Mouse (Mus musculus) right cerebral cortex, postnatal 25 days (tissue): ENCODE measurements at regions not wholly inside any gene's neighbourhood (a gene's known extent, or its start where the extent isn't known, plus 50 kb on each side); places are given as distances from the start of the nearest gene placed in this dataset.

Experiments
- DNase-seq: peaks from one replicate; pipeline ENCODE4 v3.0.0; 2022

DNA sequence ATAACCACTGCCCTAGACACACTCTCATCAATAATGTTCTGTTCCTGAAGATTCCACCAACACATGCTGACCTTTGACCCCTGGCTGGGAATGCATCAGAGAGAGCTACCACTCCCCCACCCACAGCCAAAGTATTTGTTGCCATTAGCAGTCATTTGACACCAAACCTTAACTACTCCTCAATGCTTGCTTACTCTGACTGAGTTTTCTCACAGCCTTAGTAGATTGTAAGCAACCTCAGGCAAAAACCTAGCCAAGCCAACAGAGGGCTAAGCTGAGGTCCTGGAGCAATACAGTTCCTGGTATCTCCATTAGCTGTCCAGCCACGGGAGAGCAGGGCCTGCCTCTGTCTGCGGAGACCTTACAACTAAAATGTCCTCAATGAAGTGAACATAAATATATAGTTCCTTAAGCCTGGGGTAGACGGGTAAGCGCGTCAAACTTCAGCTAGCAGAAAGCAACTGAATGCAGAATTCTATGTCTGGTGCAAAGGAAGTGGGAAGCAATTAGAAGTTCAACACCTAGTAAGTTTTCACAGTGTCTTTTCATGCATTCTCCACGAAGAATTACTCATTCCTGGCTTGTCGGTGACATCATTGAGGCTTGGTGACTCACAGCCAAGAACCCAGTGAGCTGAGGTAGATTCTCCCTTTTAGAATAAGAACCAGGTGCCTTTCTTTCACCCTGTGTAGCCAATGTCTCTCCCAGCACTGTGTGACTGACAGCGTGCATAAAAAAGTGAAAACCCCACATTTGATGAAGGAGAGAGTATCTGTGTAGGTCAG is 113.6 kb upstream of the Nebl start:
- DNase-seq, result peak; percentile 24

DNA sequence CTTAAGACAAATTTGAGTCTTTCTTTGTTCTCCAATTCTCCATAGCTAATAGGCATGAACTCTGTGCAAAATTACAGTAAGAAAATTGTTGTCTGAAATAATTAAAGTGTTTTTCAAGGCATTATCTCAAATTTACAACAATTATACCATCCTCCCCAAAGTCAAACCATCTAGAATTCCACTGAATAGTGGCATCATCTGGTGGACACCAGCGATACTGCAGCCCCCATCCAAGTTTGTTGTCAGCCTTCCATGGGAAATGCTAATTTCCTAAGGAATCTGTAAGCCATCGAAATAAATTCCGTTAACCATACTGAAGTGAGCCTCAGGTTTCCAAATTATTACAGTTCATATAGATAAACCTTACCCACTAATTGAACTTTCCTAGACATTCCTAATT is 110.7 kb upstream of the Nebl start:
- DNase-seq, result peak; percentile 37

DNA sequence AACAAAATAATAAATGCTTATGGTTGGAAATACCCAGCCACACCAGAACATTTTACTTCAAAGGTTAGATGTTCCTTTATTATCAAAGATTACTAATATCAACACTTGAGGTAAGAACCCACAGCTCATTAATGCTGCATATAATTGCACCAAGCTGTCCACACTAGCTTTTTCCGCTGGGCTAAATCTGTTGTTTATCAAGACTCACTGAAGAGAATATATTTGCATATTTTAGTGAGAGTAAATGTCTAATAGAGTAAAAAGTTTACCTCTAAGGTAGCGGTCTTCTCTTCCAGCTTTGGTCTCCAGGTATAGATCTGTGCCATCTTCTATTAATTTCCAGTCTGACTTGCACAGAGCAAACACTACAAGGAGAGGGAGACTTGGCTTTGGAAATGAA is 110.3 kb upstream of the Nebl start:
- no peak for DNase-seq

DNA sequence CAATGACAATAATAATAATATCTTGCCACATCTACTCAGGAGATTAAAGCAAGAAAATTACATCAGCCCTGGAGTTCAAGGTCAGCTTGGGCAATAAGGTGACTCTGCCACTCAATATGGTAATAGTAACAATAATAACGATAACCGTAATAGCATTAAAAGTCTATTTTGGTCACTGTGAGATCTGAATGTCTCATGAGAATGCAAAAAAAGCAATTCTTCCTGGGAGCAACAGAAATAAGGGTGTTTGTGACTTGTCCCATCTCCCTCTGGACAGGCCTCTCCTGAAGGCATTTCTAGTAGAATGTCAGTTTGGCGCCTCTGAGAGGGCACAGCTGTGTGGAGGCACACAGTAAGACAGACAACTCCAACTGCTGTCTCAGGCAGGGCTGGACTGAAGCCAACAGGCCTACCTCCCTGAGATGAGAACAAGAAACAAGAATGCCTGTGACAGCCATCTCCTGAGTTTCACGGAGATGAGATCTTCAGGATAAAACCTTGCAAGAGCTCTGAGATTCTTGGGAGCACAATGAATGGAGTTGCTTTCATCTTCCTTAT is 109.8 kb upstream of the Nebl start:
- no peak for DNase-seq

DNA sequence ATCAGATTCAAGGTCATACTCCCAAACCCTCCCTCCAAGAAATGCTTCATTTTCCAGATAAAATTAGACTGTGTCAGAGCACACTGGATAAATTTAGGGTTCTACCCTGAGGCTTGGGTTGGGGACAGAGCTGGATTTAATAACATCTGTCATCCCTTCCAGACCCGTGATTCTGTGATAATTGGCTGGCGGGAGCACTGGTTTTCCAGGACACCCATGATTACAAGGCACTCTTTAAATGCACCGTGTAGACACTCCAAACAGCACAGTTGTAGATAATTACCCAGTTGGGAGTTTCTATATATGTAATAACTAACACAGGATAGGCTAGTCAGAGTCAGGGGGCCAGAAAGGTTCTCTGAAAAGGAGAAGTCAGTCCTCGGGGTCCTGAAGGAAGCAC is 108.4 kb upstream of the Nebl start:
- no peak for DNase-seq

DNA sequence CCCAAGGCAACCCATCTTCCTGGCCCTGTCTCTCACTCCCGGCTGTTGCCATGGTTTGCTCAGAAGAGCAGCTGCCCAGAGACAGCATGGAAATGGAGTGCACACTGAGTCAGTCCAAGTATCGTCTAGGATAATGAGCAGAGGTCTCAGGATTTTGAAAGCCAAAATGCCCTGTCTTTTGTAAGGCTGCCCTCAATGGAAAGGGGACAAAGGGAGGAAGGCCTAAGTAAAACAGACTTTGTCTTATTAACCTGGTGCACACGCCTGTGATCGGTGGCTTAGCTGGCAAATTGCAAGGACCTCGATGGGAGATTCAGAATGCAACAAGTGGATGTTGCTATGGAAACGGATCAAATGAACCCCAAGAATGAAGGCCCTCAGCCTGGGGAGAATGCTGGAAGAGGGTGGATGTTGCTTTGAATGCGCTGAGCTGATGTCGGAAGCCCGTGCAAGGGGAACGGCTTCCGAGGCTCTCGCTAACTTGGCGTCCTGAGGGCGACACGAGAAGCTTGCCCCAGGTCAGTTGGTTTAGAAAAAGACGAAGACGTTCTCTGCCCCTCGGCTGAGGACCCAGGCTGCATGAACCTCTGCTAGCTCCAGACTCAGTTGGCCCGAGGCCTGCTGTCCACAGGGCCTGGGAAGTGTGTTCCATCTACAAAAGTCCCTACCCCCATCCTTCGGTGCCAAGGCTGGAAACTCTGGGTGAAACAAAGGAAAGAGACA is 107.8 kb upstream of the Nebl start:
- DNase-seq, result peak; percentile 16

DNA sequence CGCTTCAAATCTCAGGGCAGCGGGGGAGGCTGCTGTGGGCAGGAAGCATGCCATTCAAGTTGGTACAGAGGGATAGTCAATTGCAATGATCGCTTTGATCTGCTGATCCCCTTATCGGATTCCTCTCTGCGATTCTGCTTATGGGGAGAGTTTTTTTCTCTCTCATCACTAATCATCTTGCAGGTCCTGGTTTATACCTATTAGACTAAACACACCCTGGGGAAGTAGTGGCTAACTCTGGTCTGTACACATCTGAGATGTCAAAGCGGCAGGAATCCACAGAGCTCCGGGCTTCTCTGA is 107.1 kb upstream of the Nebl start:
- DNase-seq, result no peak

DNA sequence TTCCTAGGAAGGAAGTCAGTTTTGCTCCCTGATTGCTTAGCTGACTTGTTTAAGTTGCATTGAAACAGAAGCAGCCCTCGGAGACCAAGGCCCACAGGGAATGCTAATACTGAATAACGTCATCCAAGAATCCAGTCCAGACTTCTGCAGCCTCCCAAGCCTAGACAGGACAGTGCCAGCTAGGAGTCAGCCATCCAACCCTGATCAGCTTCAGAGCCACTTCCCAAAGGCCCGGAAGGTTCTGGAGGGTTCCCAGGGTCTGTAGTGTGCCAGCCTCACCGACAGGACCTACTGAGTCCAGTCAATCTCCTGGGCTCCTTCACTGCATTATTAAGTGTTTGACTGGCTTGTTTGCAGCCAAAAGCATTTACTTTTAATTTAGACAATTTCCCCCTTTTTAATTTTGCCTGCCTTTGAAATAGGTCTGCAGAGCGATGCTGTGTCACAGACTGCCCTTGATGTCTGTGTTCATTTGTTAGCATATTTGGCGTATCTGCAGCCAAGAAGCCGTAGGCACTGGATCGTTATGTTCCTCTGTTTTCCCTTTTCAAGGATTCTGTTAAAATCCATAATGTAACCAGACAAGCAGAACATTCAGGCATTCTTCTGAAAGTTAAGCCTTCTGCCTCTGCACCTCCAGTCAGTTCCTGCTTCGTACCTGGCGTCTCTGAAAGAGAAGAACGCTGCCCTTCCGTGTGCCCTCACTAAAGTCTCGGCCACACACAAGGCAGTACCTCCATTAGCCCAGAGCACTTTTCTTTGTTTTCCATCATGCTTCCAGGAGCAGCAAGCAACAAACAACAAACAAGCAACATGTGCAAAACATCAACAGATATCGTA is 106.5 kb upstream of the Nebl start:
- no peak for DNase-seq

DNA sequence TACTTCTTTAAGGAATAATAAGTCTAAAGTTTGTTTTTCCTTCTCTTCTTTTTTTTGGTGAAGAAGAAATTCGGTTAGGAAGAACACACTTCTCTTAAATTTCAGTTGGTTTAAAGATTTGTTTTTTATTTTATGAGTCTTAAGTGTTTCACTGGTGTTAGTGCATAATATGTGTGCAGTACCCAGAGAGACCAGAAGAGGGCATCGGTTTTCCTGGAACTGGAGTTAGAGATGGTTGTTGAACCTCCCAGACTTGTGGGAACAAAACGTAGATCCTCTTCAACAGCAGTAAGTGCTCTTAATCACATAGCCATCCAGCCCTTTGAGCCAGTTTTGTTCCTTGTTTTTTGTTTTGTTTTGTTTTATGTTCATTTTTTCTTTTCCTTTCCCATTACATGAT is 101.5 kb upstream of the Nebl start:
- no peak for DNase-seq

DNA sequence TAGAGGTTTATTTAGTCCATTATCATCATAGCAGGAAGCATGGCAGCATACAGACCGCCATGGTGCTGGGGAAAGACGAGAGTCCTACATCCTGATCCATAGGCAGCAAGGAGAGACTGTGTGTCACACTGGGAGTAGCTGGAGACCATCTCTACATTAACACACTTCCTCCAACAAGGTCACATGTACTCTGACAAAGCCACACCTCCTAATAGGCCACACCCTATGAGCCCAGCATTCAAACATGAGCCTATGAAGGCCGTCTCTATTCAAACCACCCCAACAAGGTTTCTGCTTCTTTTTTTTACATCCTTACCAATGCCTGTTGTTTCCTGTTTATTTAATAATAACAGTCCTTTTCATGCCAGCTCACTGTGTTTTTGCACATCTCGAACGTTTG is 99.0 kb upstream of the Nebl start:
- no peak for DNase-seq

DNA sequence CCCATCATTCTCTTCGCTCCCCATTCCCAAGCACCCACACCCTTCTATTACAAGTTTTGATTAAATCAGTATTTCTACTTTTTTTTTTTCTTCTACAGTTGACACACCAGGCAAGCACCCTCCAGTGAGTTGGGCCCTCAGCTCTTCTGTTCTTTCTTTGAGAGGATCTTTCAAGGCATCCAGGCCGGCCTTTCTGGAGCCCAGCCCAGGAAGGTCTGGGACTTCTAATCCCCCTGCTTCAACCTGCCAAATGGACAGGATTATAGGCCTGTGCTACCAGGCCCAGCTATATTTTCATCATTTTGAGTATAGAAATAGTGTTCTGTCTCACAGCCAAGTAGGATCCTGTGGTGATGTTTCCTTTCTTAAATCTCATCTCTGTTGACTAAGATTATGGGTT is 94.0 kb upstream of the Nebl start:
- no peak for DNase-seq

DNA sequence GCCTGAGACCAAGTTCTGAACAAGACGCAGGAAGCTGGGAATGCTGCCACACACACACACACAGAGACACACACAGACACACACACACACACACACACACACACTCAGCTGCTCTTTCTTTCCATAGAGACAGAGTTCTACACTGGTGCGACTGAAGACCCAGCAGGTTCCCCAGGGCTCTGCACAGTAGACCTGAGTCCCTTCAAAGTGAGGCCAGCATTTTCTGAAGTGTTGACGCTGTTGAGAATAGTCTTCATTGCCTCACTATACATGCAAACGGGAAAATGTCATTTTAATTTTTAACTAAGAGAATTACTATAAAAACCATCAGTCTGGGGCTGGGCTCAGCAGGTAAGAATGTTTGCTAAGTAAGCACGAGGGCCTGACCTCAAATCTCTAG is 92.9 kb upstream of the Nebl start:
- DNase-seq, result no peak

DNA sequence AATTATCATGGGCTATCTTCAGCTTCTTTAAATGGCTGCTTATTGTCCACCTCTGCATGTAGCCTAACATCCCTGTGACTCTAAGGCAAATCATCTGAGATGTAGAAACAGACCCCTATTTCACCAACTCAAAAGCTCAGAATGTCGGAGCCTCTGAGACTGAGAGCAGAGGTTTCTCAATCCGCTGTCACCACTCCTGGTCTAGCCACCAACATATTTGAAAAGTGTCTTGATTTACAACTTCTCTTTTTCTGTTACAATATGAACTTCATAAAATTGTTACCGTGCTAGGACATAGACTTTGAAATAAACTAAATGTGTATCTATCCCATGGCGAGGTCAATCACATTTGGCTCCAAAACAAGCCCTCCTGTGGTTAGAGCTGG is 91.3 kb upstream of the Nebl start:
- no peak for DNase-seq

DNA sequence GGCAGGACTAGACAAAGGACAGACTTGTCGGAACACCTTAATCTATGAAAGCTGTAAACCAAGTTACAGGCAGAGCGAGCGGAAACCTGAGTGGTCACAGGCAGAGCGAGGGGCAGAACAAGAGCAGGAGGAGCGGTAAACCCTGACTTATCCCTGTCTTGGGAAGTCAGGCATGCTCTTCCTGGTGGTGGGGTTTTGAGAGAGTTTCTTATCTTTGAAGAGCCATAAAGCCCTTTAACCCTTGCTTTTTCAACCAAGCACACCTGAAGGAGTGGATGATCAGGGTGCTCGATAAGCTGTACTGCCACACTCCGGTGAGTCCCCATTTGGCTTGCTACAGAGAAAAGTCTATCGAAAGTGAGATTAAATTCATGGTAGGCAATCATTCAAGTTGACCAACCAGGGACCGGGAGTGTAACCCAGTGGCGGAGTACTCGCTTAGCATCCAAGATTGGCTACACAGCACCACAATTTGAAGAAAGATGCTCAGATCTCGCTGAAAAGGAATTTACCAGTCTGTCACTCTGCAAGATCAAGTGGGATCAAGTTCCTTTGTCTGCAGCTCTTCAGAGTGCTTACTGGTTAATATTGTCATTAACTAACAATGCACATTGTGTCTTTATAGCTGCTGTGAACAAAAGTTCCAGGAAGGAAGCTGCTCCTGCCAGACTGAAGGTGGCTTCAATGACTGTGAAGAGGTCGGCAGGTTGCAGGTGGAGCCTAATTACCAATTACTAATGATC is 90.8 kb upstream of the Nebl start:
- DNase-seq, result no peak

DNA sequence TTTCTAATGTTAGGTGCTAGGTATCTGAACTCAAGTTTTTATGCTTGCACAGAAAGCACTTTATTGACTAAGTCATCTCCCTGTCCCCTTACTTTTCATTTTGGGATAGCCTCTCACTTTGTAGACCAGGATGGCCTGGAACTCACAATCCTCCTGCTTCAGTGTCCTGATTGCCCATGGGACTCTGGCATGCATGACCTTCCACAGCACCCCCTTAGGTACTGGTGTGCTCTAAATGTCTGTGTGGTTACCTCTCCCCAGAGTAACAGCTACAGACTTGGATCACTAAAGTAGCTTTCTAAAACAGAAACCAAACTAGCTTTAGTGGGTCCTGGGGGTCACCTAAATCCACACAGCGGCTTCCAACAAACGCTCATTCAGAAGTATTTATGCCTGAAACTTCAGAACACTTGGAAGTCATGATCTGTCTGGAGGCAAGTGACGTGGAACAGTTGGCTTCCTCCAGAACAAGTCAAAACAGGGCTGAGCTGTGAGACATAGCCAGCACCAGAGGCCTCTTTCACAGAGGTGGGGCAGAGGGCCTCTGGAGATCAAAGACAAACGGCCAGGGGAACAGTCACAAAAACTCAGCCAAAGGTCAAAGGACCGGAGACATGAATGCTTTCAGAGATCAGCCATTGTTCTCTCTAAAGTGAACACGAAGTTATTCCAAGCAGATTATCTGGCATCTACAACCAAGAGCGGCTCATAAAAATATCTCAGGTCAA is 80.8 kb upstream of the Nebl start:
- no peak for DNase-seq
